Mouse (Mus musculus): ENCODE data around the gene Efhd1. TPM values are rescaled to one million over a fixed set of nuclear protein-coding genes. Genes with fewer than 3 reads are reported as not detected.
A peak's percentile ranks its signal among the peaks of the same experiment; 100 is the strongest.

Gene Efhd1
- polyA plus RNA-seq, 1 experiment from 2014 or later = 0.41 TPM

- Histone ChIP-seq H3K4me2 (peak overlapping the region; percentile 30; the same call in 1 of the 2 replicates), H3K27ac (no peak overlapping the region), H3K9me3 (no peaks in the 10 kb centered on the region), H3K36me3 (no peaks in the 10 kb centered on the region), H3K4me1 (peaks cover 6% of the 10 kb centered on the region), H3K4me3 (no peak overlapping the region), H3K27me3 (no peaks in the 10 kb centered on the region), H3K9ac (no peak overlapping the region)
- ATAC-seq (ENCODE audit: borderline replicate concordance, extremely low read depth, low FRiP score, low TSS enrichment) = peak; percentile 74
- 24% methylated on average over 22 of the region's 22 CpGs for whole genome bisulfite sequencing
These were observed 18.0 kb upstream of the Efhd1 start for GRCm38 (mm10) chr1:87245929-87246815.

DNA sequence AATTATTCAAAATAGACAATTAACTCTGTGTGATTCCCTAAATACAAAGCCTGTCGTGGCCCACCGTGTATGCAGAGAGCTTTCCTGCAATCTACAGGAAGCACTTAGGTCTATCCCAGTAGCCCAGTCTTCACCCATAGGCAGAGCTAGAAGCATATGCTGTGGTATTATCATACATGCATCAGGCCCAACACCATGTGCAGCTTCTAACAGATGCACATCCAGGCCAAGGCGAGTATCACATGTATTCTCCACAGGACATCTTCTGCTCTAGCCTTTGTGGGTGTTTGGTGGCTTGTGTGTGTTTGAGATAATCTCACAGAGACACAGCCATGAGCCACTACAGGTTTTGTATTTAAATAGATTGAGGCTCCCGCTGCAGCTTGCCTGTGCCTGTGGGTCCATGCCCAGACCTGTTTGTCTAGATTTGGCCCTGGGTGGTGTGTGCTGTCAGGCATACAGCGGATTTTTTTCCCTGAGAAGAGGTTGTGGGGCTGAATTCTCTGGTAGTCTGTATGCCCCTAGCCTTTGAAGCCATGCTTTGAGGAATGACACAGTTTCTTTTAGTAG is 12.0 kb upstream of the Efhd1 start:
- no peak overlapping the region for H3K27ac ChIP-seq

GRCm38 (mm10) chr1:87255173-87255572 is 9.0 kb upstream of the Efhd1 start:
- Histone ChIP-seq H3K4me2 (no peak overlapping the region), H3K9me3 (no peaks in the 10 kb centered on the region), H3K9ac (no peak overlapping the region), H3K36me3 (no peaks in the 10 kb centered on the region), H3K27ac (no peak overlapping the region), H3K27me3 (peaks cover 29% of the 10 kb centered on the region), H3K4me3 (no peak overlapping the region), H3K4me1 (no peaks in the 10 kb centered on the region)
- WGBS = 43% methylated on average over 4 of the region's 4 CpGs
- ATAC-seq (ENCODE audit: borderline replicate concordance, extremely low read depth, low FRiP score, low TSS enrichment) = no peak

More for the DNA sequence above, 12.0 kb upstream of the Efhd1 start:
- Histone ChIP-seq H3K9me3 (no peaks in the 10 kb centered on the region), H3K27me3 (no peaks in the 10 kb centered on the region; the same call in 1 of the 2 replicates), H3K36me3 (no peaks in the 10 kb centered on the region), H3K4me1 (no peaks in the 10 kb centered on the region), H3K9ac (no peak overlapping the region), H3K4me3 (no peak overlapping the region), H3K4me2 (no peak overlapping the region)
- no peak for ATAC-seq (ENCODE audit: borderline replicate concordance, extremely low read depth, low FRiP score, low TSS enrichment)
- WGBS = 49% methylated on average over 5 of the region's 5 CpGs

DNA sequence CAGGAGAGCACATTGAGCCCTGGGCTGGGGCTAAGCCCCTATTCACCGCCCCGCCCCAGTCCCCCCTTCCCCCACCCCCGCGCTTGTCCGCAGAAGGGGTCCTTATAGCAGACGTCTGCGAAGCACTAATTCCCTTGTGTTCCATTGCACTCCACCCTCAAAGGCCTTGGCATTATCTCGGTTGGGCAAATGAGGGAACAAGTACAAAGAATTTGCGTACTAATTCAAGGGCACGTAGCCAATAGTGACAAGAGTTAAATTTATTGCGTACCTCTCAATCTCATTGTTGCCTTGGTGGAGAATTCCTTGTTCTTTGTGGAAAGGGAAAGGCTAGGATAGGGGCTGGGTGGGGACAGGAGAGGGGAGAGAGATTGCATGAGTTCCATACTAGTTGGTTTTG is 6.5 kb upstream of the Efhd1 start:
- no peaks in the 10 kb centered on the region for H3K4me1 ChIP-seq
- peaks cover 48% of the 10 kb centered on the region for H3K27me3 ChIP-seq
- H3K9ac ChIP-seq = no peak overlapping the region
- ATAC-seq (ENCODE audit: borderline replicate concordance, extremely low read depth, low FRiP score, low TSS enrichment) = no peak
- H3K36me3 ChIP-seq = no peaks in the 10 kb centered on the region
- WGBS = 19% methylated on average over 11 of the region's 11 CpGs
- no peak overlapping the region for H3K27ac ChIP-seq
- H3K4me3 ChIP-seq = no peak overlapping the region
- no peaks in the 10 kb centered on the region for H3K9me3 ChIP-seq
- H3K4me2 ChIP-seq = no peak overlapping the region

GRCm38 (mm10) chr1:87258484-87258883 is 5.7 kb upstream of the Efhd1 start:
- no peak for ATAC-seq (ENCODE audit: borderline replicate concordance, extremely low read depth, low FRiP score, low TSS enrichment)
- 8% methylated on average over 14 of the region's 14 CpGs for WGBS
- Histone ChIP-seq H3K27ac (no peak overlapping the region), H3K9ac (no peak overlapping the region), H3K4me3 (no peak overlapping the region), H3K9me3 (no peaks in the 10 kb centered on the region), H3K4me2 (no peak overlapping the region), H3K36me3 (no peaks in the 10 kb centered on the region), H3K4me1 (no peaks in the 10 kb centered on the region), H3K27me3 (peaks cover 56% of the 10 kb centered on the region)

DNA sequence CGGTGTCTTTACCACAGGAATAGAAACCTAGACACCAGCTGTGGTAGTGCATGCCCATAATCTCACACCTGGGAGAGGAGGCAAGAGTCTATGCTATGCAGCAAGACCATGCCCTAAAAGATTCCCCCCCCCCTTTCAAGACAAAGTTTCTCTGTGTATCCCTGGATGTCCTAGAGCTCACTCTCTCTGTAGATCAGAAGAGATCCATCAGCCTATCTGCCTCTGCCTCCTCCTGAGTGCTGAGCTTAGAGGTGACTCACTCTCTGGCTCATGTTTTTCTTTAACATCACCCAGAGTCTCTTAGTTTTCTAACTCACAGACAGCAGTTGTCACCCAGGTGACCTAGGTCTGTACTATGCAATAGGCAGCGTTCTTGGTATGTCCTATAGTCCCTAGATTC is 4.8 kb upstream of the Efhd1 start:
- no peak overlapping the region for H3K9ac ChIP-seq
- ATAC-seq (ENCODE audit: borderline replicate concordance, extremely low read depth, low FRiP score, low TSS enrichment) = no peak
- H3K4me3 ChIP-seq = no peak overlapping the region
- no peak overlapping the region for H3K4me2 ChIP-seq
- peaks cover 8% of the 10 kb centered on the region for H3K4me1 ChIP-seq
- no peak overlapping the region for H3K27ac ChIP-seq
- WGBS = 67% methylated on average over 2 of the region's 2 CpGs
- H3K9me3 ChIP-seq = no peaks in the 10 kb centered on the region
- H3K27me3 ChIP-seq = peaks cover 65% of the 10 kb centered on the region
- H3K36me3 ChIP-seq = no peaks in the 10 kb centered on the region

DNA sequence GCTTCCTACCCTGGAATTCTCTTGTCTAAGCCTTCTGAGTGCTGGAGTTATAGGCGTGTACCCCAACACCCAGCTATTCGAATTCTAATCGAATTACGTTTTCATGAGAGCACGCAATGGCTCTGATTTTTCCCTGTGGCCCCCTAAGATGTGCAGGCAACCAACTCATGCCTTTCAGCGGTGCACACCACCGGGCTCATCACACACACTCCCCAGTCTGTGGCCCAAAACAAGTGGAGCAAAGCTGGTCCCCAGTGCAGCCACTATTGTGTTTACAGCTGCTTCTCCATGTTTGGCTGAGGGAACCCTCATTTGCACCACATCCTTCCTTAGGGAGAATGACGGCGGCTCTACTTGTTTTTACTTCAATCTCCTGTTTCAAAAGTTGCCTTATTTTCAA is 906 bp upstream of the Efhd1 start:
- Histone ChIP-seq H3K27me3 (peaks cover 89% of the 10 kb centered on the region), H3K9me3 (no peaks in the 10 kb centered on the region), H3K4me2 (no peak overlapping the region), H3K9ac (no peak overlapping the region), H3K27ac (no peak overlapping the region), H3K4me3 (no peak overlapping the region), H3K4me1 (peaks cover 23% of the 10 kb centered on the region), H3K36me3 (no peaks in the 10 kb centered on the region)
- ATAC-seq (ENCODE audit: borderline replicate concordance, extremely low read depth, low FRiP score, low TSS enrichment) = no peak
- WGBS = 3% methylated on average over 9 of the region's 9 CpGs

GRCm38 (mm10) chr1:87263796-87264133 is 398 bp upstream of the Efhd1 start:
- Histone ChIP-seq H3K27me3 (peaks cover 89% of the 10 kb centered on the region), H3K4me3 (peak overlapping the region; percentile 47), H3K27ac (no peak overlapping the region), H3K36me3 (no peaks in the 10 kb centered on the region), H3K9me3 (no peaks in the 10 kb centered on the region), H3K4me2 (peak overlapping the region; percentile 96), H3K4me1 (peaks cover 23% of the 10 kb centered on the region), H3K9ac (no peak overlapping the region)
- ATAC-seq (ENCODE audit: borderline replicate concordance, extremely low read depth, low FRiP score, low TSS enrichment) = no peak
- WGBS = 3% methylated on average over 12 of the region's 12 CpGs

DNA sequence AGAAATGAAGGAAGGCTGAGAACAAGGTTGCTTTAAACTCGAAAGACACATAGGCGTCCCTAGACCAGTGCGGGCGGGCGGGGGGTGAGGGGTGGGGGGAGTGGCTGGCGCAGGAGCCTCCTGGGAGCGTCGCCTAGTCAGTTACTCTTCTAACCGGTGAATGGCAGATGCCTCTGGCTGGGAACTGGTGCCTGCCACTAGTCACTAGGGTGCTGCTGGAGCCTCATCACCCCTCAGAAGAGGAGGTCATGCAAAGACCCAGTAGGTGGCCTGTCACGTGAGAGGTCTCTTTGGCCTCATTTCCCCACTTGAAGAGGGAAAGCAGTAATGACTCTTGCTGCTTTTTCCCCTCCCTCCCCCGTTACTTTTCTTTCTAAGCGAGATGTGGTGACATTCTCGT is 1.0 kb downstream of the Efhd1 start:
- peaks cover 25% of the 10 kb centered on the region for H3K4me1 ChIP-seq
- no peak overlapping the region for H3K9ac ChIP-seq
- under 1% methylated on average over 13 of the region's 13 CpGs for WGBS
- H3K27ac ChIP-seq = no peak overlapping the region
- H3K4me2 ChIP-seq = peak overlapping the region; percentile 96
- no peaks in the 10 kb centered on the region for H3K36me3 ChIP-seq
- peak overlapping the region; percentile 47 for H3K4me3 ChIP-seq
- no peak for ATAC-seq (ENCODE audit: borderline replicate concordance, extremely low read depth, low FRiP score, low TSS enrichment)
- peaks cover 76% of the 10 kb centered on the region for H3K27me3 ChIP-seq
- no peaks in the 10 kb centered on the region for H3K9me3 ChIP-seq

DNA sequence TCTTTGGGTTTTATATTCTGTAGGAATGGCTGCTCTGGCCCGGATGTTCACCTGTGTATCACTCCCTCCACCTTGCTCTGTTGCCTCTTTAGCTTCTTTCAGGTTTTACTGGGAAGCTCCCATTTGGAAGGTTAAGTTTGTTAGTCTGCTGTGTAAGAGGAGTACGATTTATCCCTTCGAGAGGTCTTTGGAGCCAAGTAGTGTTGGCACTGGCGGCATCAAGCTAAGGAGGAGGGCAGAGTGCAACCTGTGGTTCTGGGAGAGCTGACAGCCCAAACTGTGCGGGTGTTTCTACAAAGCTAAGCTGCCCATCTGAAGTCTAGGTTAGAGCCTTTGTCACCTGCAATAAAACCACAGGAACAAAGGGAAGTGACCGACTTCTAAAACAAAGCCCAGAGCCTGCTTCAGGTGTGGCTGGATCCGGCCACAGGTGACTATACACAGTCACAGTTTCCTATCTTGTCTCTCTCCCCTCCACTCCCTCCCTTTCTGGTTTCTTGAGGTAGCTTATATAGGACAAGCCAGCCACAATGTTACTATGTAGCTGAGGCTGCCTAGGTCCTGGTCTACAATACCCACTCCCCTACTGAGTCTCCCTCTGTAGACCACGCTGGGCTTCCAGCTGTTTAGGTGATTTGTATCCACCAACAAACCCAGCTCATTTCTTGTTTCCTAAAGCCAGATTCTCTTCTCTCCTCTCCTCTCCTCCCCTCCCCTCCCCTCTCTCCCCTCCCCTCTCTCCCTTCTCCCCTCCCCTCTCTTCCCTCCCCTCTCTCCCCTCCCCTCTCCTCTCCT is 2.3 kb downstream of the Efhd1 start:
- ATAC-seq (ENCODE audit: borderline replicate concordance, extremely low read depth, low FRiP score, low TSS enrichment) = no peak
- 28% methylated on average over 8 of the region's 8 CpGs for WGBS
- peaks cover 69% of the 10 kb centered on the region for H3K27me3 ChIP-seq
- no peak overlapping the region for H3K4me3 ChIP-seq
- H3K36me3 ChIP-seq = no peaks in the 10 kb centered on the region
- H3K4me2 ChIP-seq = no peak overlapping the region
- no peaks in the 10 kb centered on the region for H3K9me3 ChIP-seq
- no peak overlapping the region for H3K27ac ChIP-seq
- peaks cover 37% of the 10 kb centered on the region for H3K4me1 ChIP-seq
- no peak overlapping the region for H3K9ac ChIP-seq

- no peak for ATAC-seq (ENCODE audit: borderline replicate concordance, extremely low read depth, low FRiP score, low TSS enrichment)
- no peak overlapping the region for H3K27ac ChIP-seq
- 29% methylated on average over 3 of the region's 3 CpGs for WGBS
These were observed 6.0 kb downstream of the Efhd1 start for GRCm38 (mm10) chr1:87270204-87270603.

More at GRCm38 (mm10) chr1:87270204-87270603, 6.0 kb downstream of the Efhd1 start:
- no peaks in the 10 kb centered on the region for H3K9me3 ChIP-seq
- H3K4me1 ChIP-seq = peaks cover 20% of the 10 kb centered on the region
- H3K4me3 ChIP-seq = no peak overlapping the region
- no peak overlapping the region for H3K9ac ChIP-seq
- peaks cover 32% of the 10 kb centered on the region for H3K27me3 ChIP-seq
- H3K4me2 ChIP-seq = no peak overlapping the region; the same call in 1 of the 2 replicates
- no peaks in the 10 kb centered on the region for H3K36me3 ChIP-seq

Measured in lung, embryonic 15.5 days (tissue).